Mouse (Mus musculus): ENCODE measurements around the gene Rela.
A peak's percentile ranks its signal among the peaks of the same experiment; 100 is the strongest.
"Not testable (repeated sequence)": the region's sequence is repeated elsewhere in the genome, so short reads cannot be mapped to it uniquely, and the experiment has no call there.

Gene Rela

GRCm38 (mm10) chr19:5664669-5665257 is 27.5 kb downstream of the Rela start:
- DNase-seq (ENCODE audit: low read depth, low spot score): no peak

GRCm38 (mm10) chr19:5665465-5665864 is 28.2 kb downstream of the Rela start:
- no peak for DNase-seq (ENCODE audit: low read depth, low spot score)

GRCm38 (mm10) chr19:5666386-5666785 is 29.1 kb downstream of the Rela start:
- no peak for DNase-seq (ENCODE audit: low read depth, low spot score)

GRCm38 (mm10) chr19:5668372-5668771 is 31.1 kb downstream of the Rela start:
- DNase-seq (ENCODE audit: low read depth, low spot score): no peak

GRCm38 (mm10) chr19:5680432-5680831 is 43.1 kb downstream of the Rela start:
- DNase-seq (ENCODE audit: low read depth, low spot score): no peak

- no peak for DNase-seq (ENCODE audit: low read depth, low spot score)
These were observed 47.0 kb downstream of the Rela start for GRCm38 (mm10) chr19:5684236-5684635.

GRCm38 (mm10) chr19:5684985-5685384 is 47.7 kb downstream of the Rela start:
- no peak for DNase-seq (ENCODE audit: low read depth, low spot score)

GRCm38 (mm10) chr19:5685431-5685830 is 48.1 kb downstream of the Rela start:
- no peak for DNase-seq (ENCODE audit: low read depth, low spot score)

GRCm38 (mm10) chr19:5685861-5686260 is 48.6 kb downstream of the Rela start:
- DNase-seq (ENCODE audit: low read depth, low spot score): no peak

GRCm38 (mm10) chr19:5686437-5686836 is 49.2 kb downstream of the Rela start:
- no peak for DNase-seq (ENCODE audit: low read depth, low spot score)

GRCm38 (mm10) chr19:5686954-5687353 is 49.7 kb downstream of the Rela start:
- not testable (repeated sequence) for DNase-seq (ENCODE audit: low read depth, low spot score)

GRCm38 (mm10) chr19:5687738-5688137 is 50.5 kb downstream of the Rela start:
- DNase-seq (ENCODE audit: low read depth, low spot score): no peak

GRCm38 (mm10) chr19:5688200-5689087 is 51.2 kb downstream of the Rela start, which contains the start of the genes Map3k11 and Pcnx3:
Gene Map3k11, plus strand, starts transcription at chr19:5688742.
Gene Pcnx3, minus strand, starts transcription at chr19:5688908.
- peak; percentile 99 for DNase-seq (ENCODE audit: low read depth, low spot score)

- DNase-seq (ENCODE audit: low read depth, low spot score): no peak
These were observed 51.8 kb downstream of the Rela start for GRCm38 (mm10) chr19:5689088-5689428.

GRCm38 (mm10) chr19:5689565-5690342 is 52.5 kb downstream of the Rela start:
- DNase-seq (ENCODE audit: low read depth, low spot score): peak; percentile 79

GRCm38 (mm10) chr19:5690343-5690735 is 53.1 kb downstream of the Rela start:
- no peak for DNase-seq (ENCODE audit: low read depth, low spot score)

- no peak for DNase-seq (ENCODE audit: low read depth, low spot score)
These were observed 54.3 kb downstream of the Rela start for GRCm38 (mm10) chr19:5691601-5692000.

- DNase-seq (ENCODE audit: low read depth, low spot score): no peak
These were observed 55.0 kb downstream of the Rela start for GRCm38 (mm10) chr19:5692086-5692912.

GRCm38 (mm10) chr19:5692913-5693396 is 55.7 kb downstream of the Rela start:
- no peak for DNase-seq (ENCODE audit: low read depth, low spot score)

- no peak for DNase-seq (ENCODE audit: low read depth, low spot score)
These were observed 56.5 kb downstream of the Rela start for GRCm38 (mm10) chr19:5693801-5694200.

- DNase-seq (ENCODE audit: low read depth, low spot score): peak; percentile 96
These were observed 58.7 kb downstream of the Rela start for GRCm38 (mm10) chr19:5695849-5696462.

All from R1 (cell line).